Mouse (Mus musculus) heart, embryonic 12.5 days (tissue): ENCODE data around the gene Cyyr1. TPM values are rescaled to one million over a fixed set of nuclear protein-coding genes. Genes with fewer than 3 reads are reported as not detected.

Source experiments
- polyA plus RNA-seq: library from polyadenylated mRNA; unstranded; fragments of >200 nt; fragmentation: Nextera tagmentation; extraction: Ambion mirVana; gene quantifications from 2 replicates; pipeline ENCODE4 v1.2.1, GENCODE M21; 2016

Gene Cyyr1
- polyA plus RNA-seq, 1 experiment from 2014 or later = 3.4 TPM

Other genes with a start within 250 kb of the Cyyr1 start
- 89.3 and 89.7 TPM in 2 replicates for gene Adamts1, start 249.7 kb upstream of the Cyyr1 start, polyA plus RNA-seq